Comparison of ENCODE assay signal across 9 mouse cellular contexts in the genomic region with DNA sequence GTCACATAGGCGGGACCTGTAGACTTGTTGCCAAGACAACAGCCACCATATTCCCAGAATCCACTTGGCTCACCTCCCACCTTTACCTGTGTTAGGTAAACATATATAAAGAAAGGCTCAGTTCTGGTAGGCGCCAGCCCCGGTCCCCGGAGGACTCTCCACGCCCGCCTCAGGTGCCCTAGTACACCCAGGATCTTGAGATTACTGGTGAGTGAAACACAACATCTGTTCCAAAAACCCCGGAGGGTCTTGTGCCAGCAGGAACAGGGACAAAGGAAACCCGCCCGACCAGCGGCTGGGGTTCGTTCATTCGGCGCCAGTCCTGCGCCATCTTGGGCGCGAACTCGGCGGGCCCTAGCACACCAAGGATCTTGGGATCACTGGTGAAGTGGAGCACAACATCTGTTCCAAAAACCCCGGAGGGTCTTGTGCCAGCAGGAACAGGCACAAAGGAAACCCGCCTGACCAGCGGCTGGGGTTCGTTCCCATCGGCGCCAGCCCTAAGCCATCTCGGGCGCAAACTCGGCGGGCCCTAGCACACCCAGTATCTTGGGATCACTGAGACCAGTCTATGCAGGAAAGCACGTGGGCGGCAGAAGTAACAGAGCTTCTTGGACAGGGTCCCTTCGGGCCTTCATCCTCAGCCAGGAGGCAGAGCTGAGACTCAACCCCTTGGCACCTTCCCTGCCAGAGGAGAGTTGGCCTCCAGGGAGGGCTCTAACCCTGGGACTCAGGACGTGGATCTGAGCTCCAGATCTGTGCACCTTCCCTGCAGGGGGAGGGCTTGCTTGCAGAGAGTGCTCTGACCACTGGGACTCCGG. TPM values are rescaled to one million over a fixed set of nuclear protein-coding genes. Genes with fewer than 3 reads are reported as not detected.
DNase-seq lines count a peak whose midpoint lies in the region; ATAC-seq and TF ChIP-seq lines count a peak whose summit lies in the region.
"Had no signal": no experiment of that assay in that cellular context is flagged by ENCODE, and none has a peak within 500 bp of the region (broad histone marks: within the 10 kb centered on the region; RNA-seq: fewer than 3 reads in every experiment).

No protein-coding gene starts in this region.

- H3K9ac ChIP-seq in forebrain, embryonic 12.5 days, result peak overlapping the region; percentile 53
- peak overlapping the region; percentile 70 for H3K9ac ChIP-seq in intestine, embryonic 16.5 days (ENCODE audit: low read depth, low read length)
- peak overlapping the region; percentile 75 for H3K9ac ChIP-seq in midbrain, embryonic 11.5 days (ENCODE audit: low read length)
- peak overlapping the region; percentile 66 for H3K9ac ChIP-seq in stomach, postnatal 0 days (ENCODE audit: low read length)

- TF ChIP-seq EP300 in stomach, postnatal 0 days (optimal IDR thresholded peaks at IDR 0.05), result no peak

- TF ChIP-seq CTCF in stomach, postnatal 0 days (IDR thresholded peaks at IDR 0.05; ENCODE audit: low read depth), result peak; percentile 53

- DNase-seq in thymus, postnatal 4 days, result peak; percentile 32
- DNase-seq in thymus, postnatal 10 days (ENCODE audit: low spot score in 2 of 2), result no peak
- DNase-seq in left cerebral cortex, postnatal 25 days (ENCODE audit: low spot score in 2 of 2), result peak; percentile 35 to 60
- peak; percentile 97 for DNase-seq in midbrain, embryonic 11.5 days (ENCODE audit: low spot score, missing footprints)
- DNase-seq in stomach, postnatal 0 days (ENCODE audit: low spot score), result peak; percentile 76
- DNase-seq in thymus, postnatal 25 days, result no peak

- WGBS in forebrain, embryonic 12.5 days, result 3% methylated on average over 33 of the region's 33 CpGs
- WGBS in intestine, embryonic 16.5 days, result 7% methylated on average over 33 of the region's 33 CpGs
- 8% methylated on average over 33 of the region's 33 CpGs for WGBS in midbrain, embryonic 11.5 days
- 9% methylated on average over 33 of the region's 33 CpGs for WGBS in stomach, postnatal 0 days

- H3K4me1 ChIP-seq in forebrain, embryonic 12.5 days, result 0 out of 2 replicates have a peak, but pooled peaks cover 4% of the 10 kb centered on the region
- H3K4me1 ChIP-seq in intestine, embryonic 16.5 days (ENCODE audit: control insufficient read depth, insufficient read depth, low read length), result no peaks in the 10 kb centered on the region
- H3K4me1 ChIP-seq in midbrain, embryonic 11.5 days (ENCODE audit: control insufficient read depth, insufficient read depth, low read length), result no peaks in the 10 kb centered on the region
- no peaks in the 10 kb centered on the region for H3K4me1 ChIP-seq in stomach, postnatal 0 days (replicated peaks; ENCODE audit: control insufficient read depth, insufficient read depth)

- H3K4me3 ChIP-seq in forebrain, embryonic 12.5 days (replicated peaks), result peak overlapping the region; percentile 39
- peak overlapping the region; percentile 50 for H3K4me3 ChIP-seq in intestine, embryonic 16.5 days (ENCODE audit: low read length)
- peak overlapping the region; percentile 42 for H3K4me3 ChIP-seq in midbrain, embryonic 11.5 days (ENCODE audit: low read depth, low read length)
- H3K4me3 ChIP-seq in stomach, postnatal 0 days (ENCODE audit: low read depth, low read length), result peak overlapping the region; percentile 49
- H3K4me3 ChIP-seq: myocyte had no signal

- peaks cover 6% of the 10 kb centered on the region; the same call in 1 of the 2 replicates for H3K27me3 ChIP-seq in forebrain, embryonic 12.5 days
- no peaks in the 10 kb centered on the region for H3K27me3 ChIP-seq in intestine, embryonic 16.5 days (replicated peaks; ENCODE audit: control insufficient read depth, insufficient read depth, low read length)
- no peaks in the 10 kb centered on the region; the same call in 1 of the 2 replicates for H3K27me3 ChIP-seq in midbrain, embryonic 11.5 days (ENCODE audit: control insufficient read depth, insufficient read depth, low read length)
- no peaks in the 10 kb centered on the region for H3K27me3 ChIP-seq in stomach, postnatal 0 days (ENCODE audit: control insufficient read depth, insufficient read depth, low read length)

- H3K4me2 ChIP-seq in forebrain, embryonic 12.5 days, result peak overlapping the region; percentile 55
- H3K4me2 ChIP-seq in intestine, embryonic 16.5 days (ENCODE audit: low read depth, low read length), result peak overlapping the region; percentile 56
- H3K4me2 ChIP-seq in midbrain, embryonic 11.5 days, result peak overlapping the region; percentile 62
- H3K4me2 ChIP-seq in stomach, postnatal 0 days (replicated peaks; ENCODE audit: low read depth), result peak overlapping the region; percentile 62

- H3K9me3 ChIP-seq in forebrain, embryonic 12.5 days, result no peaks in the 10 kb centered on the region
- H3K9me3 ChIP-seq in intestine, embryonic 16.5 days (ENCODE audit: control insufficient read depth, low read length), result no peaks in the 10 kb centered on the region
- no peaks in the 10 kb centered on the region for H3K9me3 ChIP-seq in midbrain, embryonic 11.5 days (ENCODE audit: control insufficient read depth, low read length)
- H3K9me3 ChIP-seq in stomach, postnatal 0 days (ENCODE audit: control insufficient read depth, low read length), result no peaks in the 10 kb centered on the region

- H3K36me3 ChIP-seq in forebrain, embryonic 12.5 days (replicated peaks), result no peaks in the 10 kb centered on the region; the same call in 1 of the 2 replicates
- no peaks in the 10 kb centered on the region; the same call in 1 of the 2 replicates for H3K36me3 ChIP-seq in intestine, embryonic 16.5 days (ENCODE audit: control insufficient read depth, insufficient read depth, low read length)
- no peaks in the 10 kb centered on the region for H3K36me3 ChIP-seq in midbrain, embryonic 11.5 days (ENCODE audit: control insufficient read depth, insufficient read depth, low read length)
- H3K36me3 ChIP-seq in stomach, postnatal 0 days (ENCODE audit: control insufficient read depth, insufficient read depth, low read length), result no peaks in the 10 kb centered on the region

- ATAC-seq in forebrain, embryonic 12.5 days (ENCODE audit: low FRiP score), result peak; percentile 79
- peak; percentile 82 for ATAC-seq in intestine, embryonic 16.5 days
- peak; percentile 79 for ATAC-seq in midbrain, embryonic 11.5 days (ENCODE audit: low FRiP score)
- peak; percentile 88 for ATAC-seq in stomach, postnatal 0 days (ENCODE audit: low FRiP score, low TSS enrichment)

- H3K27ac ChIP-seq in forebrain, embryonic 12.5 days, result 0 out of 2 replicates have a peak overlapping the region, but pooled peaks have one; percentile 5
- H3K27ac ChIP-seq in intestine, embryonic 16.5 days (ENCODE audit: low read length), result peak overlapping the region; percentile 7; the same call in 1 of the 2 replicates
- no peak overlapping the region for H3K27ac ChIP-seq in midbrain, embryonic 11.5 days (ENCODE audit: low read depth, low read length)
- H3K27ac ChIP-seq in stomach, postnatal 0 days (replicated peaks), result peak overlapping the region; percentile 61

- intact Hi-C loops in left cerebral cortex, postnatal 25 days (cut with DNase I), result no loop called here

RNA-seq across cellular contexts. Expression of a gene that starts 56.6 kb away (rescaled TPM):
- 12.1 and 12.4 TPM in 2 replicates for polyA plus RNA-seq in forebrain, embryonic 12.5 days (2016; fragmentation: Nextera tagmentation; extraction: Ambion mirVana)
- polyA plus RNA-seq in intestine, embryonic 16.5 days (2015; fragmentation: Nextera tagmentation; extraction: Ambion mirVana), result 17.7 and 20.6 TPM in 2 replicates
- 1 to 10 TPM; 4.3 to 6.8 TPM for total RNA-seq in left cerebral cortex, postnatal 25 days (2021)
- polyA plus RNA-seq in midbrain, embryonic 11.5 days (2014; fragmentation: Nextera tagmentation; extraction: Ambion mirVana), result 7.0 and 9.2 TPM in 2 replicates
- 15.9 and 16.2 TPM in 2 replicates for polyA plus RNA-seq in stomach, postnatal 0 days (2015; fragmentation: Nextera tagmentation; extraction: Ambion mirVana)

Comparison
In these comparisons a context has a peak if more than half of its experiments do, and no peak if none do; other contexts are left out.
1. DNase-seq: peak in thymus, postnatal 4 days (single experiment), left cerebral cortex, postnatal 25 days (2 of 2), midbrain, embryonic 11.5 days (single experiment) and stomach, postnatal 0 days (single experiment); none in thymus, postnatal 10 days (0 of 2) and thymus, postnatal 25 days (single experiment).
2. Peak in every context shown above with its lines, with median percentiles within 50 percentile points of each other: ATAC-seq, H3K4me2 ChIP-seq, H3K4me3 ChIP-seq and H3K9ac ChIP-seq.